ENCODE assay signal across 8 mouse cellular contexts in the genomic region with DNA sequence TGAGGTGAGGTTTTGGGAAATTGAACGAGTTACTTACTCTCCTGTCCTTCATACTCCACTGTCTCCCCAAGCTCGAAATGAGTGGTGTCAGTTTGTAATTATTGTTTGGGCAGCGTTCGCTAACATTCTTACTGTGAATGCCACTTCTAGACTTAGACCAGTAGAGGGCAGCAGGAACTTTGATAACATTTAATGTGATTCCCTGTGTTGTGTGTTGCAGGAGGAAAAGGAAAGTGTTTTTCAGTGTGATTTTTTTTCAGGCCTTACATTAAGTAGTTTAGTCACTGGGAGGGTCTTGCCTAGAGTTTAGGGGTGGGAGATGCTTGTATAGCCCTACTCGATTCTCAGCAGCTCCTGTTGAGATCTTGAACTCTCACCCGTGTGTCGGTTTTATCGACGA. TPM values are rescaled to one million over a fixed set of nuclear protein-coding genes. Genes with fewer than 3 reads are reported as not detected.
DNase-seq lines count a peak whose midpoint lies in the region; ATAC-seq and TF ChIP-seq lines count a peak whose summit lies in the region.

No protein-coding gene starts in this region.

- H3K4me1 ChIP-seq in heart, adult 2 months (ENCODE audit: control insufficient read depth, insufficient read depth, low read length), result peaks cover 2% of the 10 kb centered on the region; the same call in 1 of the 2 replicates
- peaks cover 35% of the 10 kb centered on the region for H3K4me1 ChIP-seq in heart, embryonic 11.5 days (ENCODE audit: control insufficient read depth, insufficient read depth, low read length)
- peaks cover 54% of the 10 kb centered on the region for H3K4me1 ChIP-seq in heart, embryonic 13.5 days
- peaks cover 23% of the 10 kb centered on the region for H3K4me1 ChIP-seq in limb, embryonic 13.5 days

- no peak overlapping the region for H3K4me2 ChIP-seq in heart, embryonic 11.5 days
- H3K4me2 ChIP-seq in heart, embryonic 13.5 days, result peak overlapping the region; percentile 46
- no peak overlapping the region for H3K4me2 ChIP-seq in limb, embryonic 13.5 days (replicated peaks)

- 31% methylated on average over 9 of the region's 9 CpGs for WGBS in heart, adult 2 months
- WGBS in heart, embryonic 11.5 days (ENCODE audit: insufficient replicate concordance), result 43% methylated on average over 9 of the region's 9 CpGs
- 35% methylated on average over 9 of the region's 9 CpGs for WGBS in heart, embryonic 13.5 days
- WGBS in limb, embryonic 13.5 days, result 44% methylated on average over 9 of the region's 9 CpGs

- no peak for TF ChIP-seq POLR2A in heart, adult 2 months (IDR thresholded peaks at IDR 0.05; ENCODE audit: insufficient read depth, low read depth, low read length)

- TF ChIP-seq CTCF in heart, adult 2 months (IDR thresholded peaks at IDR 0.05), result peak; percentile 85

- H3K9ac ChIP-seq in heart, adult 2 months (ENCODE audit: low read depth, low read length), result peak overlapping the region; percentile 46
- no peak overlapping the region for H3K9ac ChIP-seq in heart, embryonic 11.5 days (ENCODE audit: low read depth, low read length)
- peak overlapping the region; percentile 74 for H3K9ac ChIP-seq in heart, embryonic 13.5 days
- H3K9ac ChIP-seq in limb, embryonic 13.5 days, result no peak overlapping the region

- no peaks in the 10 kb centered on the region for H3K27me3 ChIP-seq in heart, adult 2 months (ENCODE audit: control insufficient read depth, insufficient read depth, low read length)
- no peaks in the 10 kb centered on the region for H3K27me3 ChIP-seq in heart, embryonic 11.5 days (ENCODE audit: control insufficient read depth, insufficient read depth, low read length)
- H3K27me3 ChIP-seq in heart, embryonic 13.5 days (replicated peaks), result no peaks in the 10 kb centered on the region
- no peaks in the 10 kb centered on the region for H3K27me3 ChIP-seq in limb, embryonic 13.5 days

- peak overlapping the region; percentile 20; the same call in 1 of the 2 replicates for H3K27ac ChIP-seq in heart, adult 2 months
- H3K27ac ChIP-seq in heart, embryonic 11.5 days (ENCODE audit: low read depth, low read length), result no peak overlapping the region
- peak overlapping the region; percentile 97 for H3K27ac ChIP-seq in heart, embryonic 13.5 days (replicated peaks)
- no peak overlapping the region for H3K27ac ChIP-seq in limb, embryonic 13.5 days

- H3K36me3 ChIP-seq in heart, adult 2 months (ENCODE audit: control insufficient read depth, insufficient read depth, low read length), result no peaks in the 10 kb centered on the region
- H3K36me3 ChIP-seq in heart, embryonic 11.5 days (ENCODE audit: control insufficient read depth, insufficient read depth, low read length), result no peaks in the 10 kb centered on the region
- no peaks in the 10 kb centered on the region for H3K36me3 ChIP-seq in heart, embryonic 13.5 days
- H3K36me3 ChIP-seq in limb, embryonic 13.5 days, result no peaks in the 10 kb centered on the region

- H3K4me3 ChIP-seq in heart, adult 2 months, result no peak overlapping the region
- H3K4me3 ChIP-seq in heart, embryonic 11.5 days (ENCODE audit: low read depth, low read length), result no peak overlapping the region
- no peak overlapping the region for H3K4me3 ChIP-seq in heart, embryonic 13.5 days
- H3K4me3 ChIP-seq in limb, embryonic 13.5 days, result no peak overlapping the region

- ATAC-seq in heart, embryonic 11.5 days (replicated peaks; ENCODE audit: insufficient number of reproducible peaks, low FRiP score, low TSS enrichment), result no peak
- ATAC-seq in heart, embryonic 13.5 days (ENCODE audit: extremely low read depth, insufficient number of reproducible peaks, low FRiP score, low TSS enrichment), result no peak
- 0 out of 2 replicates have a peak, but pooled peaks have one; percentile 20 for ATAC-seq in limb, embryonic 13.5 days (ENCODE audit: low FRiP score, low read depth)
- peak; percentile 47; the same call in 1 of the 2 replicates for ATAC-seq in neutrophil, adult 5-6 weeks (ENCODE audit: extremely low read depth, insufficient number of reproducible peaks, low FRiP score, poor library complexity, severe bottlenecking)

- no peak for TF ChIP-seq EP300 in heart, adult 2 months (IDR thresholded peaks at IDR 0.05; ENCODE audit: insufficient read depth, low read depth, low read length)

- no peaks in the 10 kb centered on the region for H3K79me2 ChIP-seq in heart, adult 2 months (replicated peaks; ENCODE audit: control insufficient read depth, insufficient read depth, low read length)

- no peak for DNase-seq in heart, adult 2 months
- DNase-seq in B cell, adult 2 months, result peak; percentile 26
- DNase-seq in brain, adult 2 months (ENCODE audit: low read depth, low spot score), result peak; percentile 66
- DNase-seq in gastrocnemius, postnatal 25 days, result no peak

- intact Hi-C loops in heart, adult 2 months (cut with DNase I), result loop anchor here (1.0 to 5.0 kb wide), 4 partner anchors 59 to 331 kb away; no protein-coding TSS in a partner anchor

- no peaks in the 10 kb centered on the region for H3K9me3 ChIP-seq in heart, embryonic 11.5 days (replicated peaks; ENCODE audit: control insufficient read depth, low read length)
- H3K9me3 ChIP-seq in heart, embryonic 13.5 days, result no peaks in the 10 kb centered on the region
- no peaks in the 10 kb centered on the region for H3K9me3 ChIP-seq in limb, embryonic 13.5 days

RNA-seq across cellular contexts. Expression of gene Art4, which starts 3.5 kb away (rescaled TPM):
- total RNA-seq in heart, adult 2 months (2021), result 10 to 100 TPM; 16.3 to 19.6 TPM
- polyA plus RNA-seq in heart, adult 2 months (2012; rRNA removed), result 12.8 and 19.9 TPM in 2 replicates
- 13.2 and 15.1 TPM in 2 replicates for polyA plus RNA-seq in heart, embryonic 11.5 days (2014; fragmentation: Nextera tagmentation; extraction: Ambion mirVana)
- polyA plus RNA-seq in heart, embryonic 13.5 days (2015; fragmentation: Nextera tagmentation; extraction: Ambion mirVana), result 13.3 and 15.6 TPM in 2 replicates
- 2.3 and 3.1 TPM in 2 replicates for polyA plus RNA-seq in limb, embryonic 13.5 days (2015; fragmentation: Nextera tagmentation; extraction: Ambion mirVana)
- 1.9 and 2.8 TPM in 2 replicates for total RNA-seq in neutrophil, adult 5-6 weeks (2017)
- total RNA-seq in gastrocnemius, postnatal 25 days (2021), result under 1 TPM; 0.18 to 0.54 TPM

RNA-seq across cellular contexts. Expression of gene Mgp, which starts 14.6 kb away (rescaled TPM):
- total RNA-seq in heart, adult 2 months (2021), result 100 to 1,000 TPM; 409 to 433 TPM
- 1,071 and 1,296 TPM in 2 replicates for polyA plus RNA-seq in heart, adult 2 months (2012; rRNA removed)
- polyA plus RNA-seq in heart, embryonic 11.5 days (2014; fragmentation: Nextera tagmentation; extraction: Ambion mirVana), result 73.6 and 75.1 TPM in 2 replicates
- polyA plus RNA-seq in heart, embryonic 13.5 days (2015; fragmentation: Nextera tagmentation; extraction: Ambion mirVana), result 290 and 310 TPM in 2 replicates
- 180 and 183 TPM in 2 replicates for polyA plus RNA-seq in limb, embryonic 13.5 days (2015; fragmentation: Nextera tagmentation; extraction: Ambion mirVana)
- not detected in 2 replicates for total RNA-seq in neutrophil, adult 5-6 weeks (2017)
- total RNA-seq in gastrocnemius, postnatal 25 days (2021), result 100 to 1,000 TPM; 102 to 127 TPM

RNA-seq across cellular contexts. Expression of gene Smco3, which starts 25.8 kb away (rescaled TPM):
- total RNA-seq in heart, adult 2 months (2021), result not detected
- polyA plus RNA-seq in heart, adult 2 months (2012; rRNA removed), result 0.04 TPM in 1 of 2 replicates, not detected in the other
- polyA plus RNA-seq in heart, embryonic 11.5 days (2014; fragmentation: Nextera tagmentation; extraction: Ambion mirVana), result not detected in 2 replicates
- polyA plus RNA-seq in heart, embryonic 13.5 days (2015; fragmentation: Nextera tagmentation; extraction: Ambion mirVana), result 0.20 TPM in 1 of 2 replicates, not detected in the other
- polyA plus RNA-seq in limb, embryonic 13.5 days (2015; fragmentation: Nextera tagmentation; extraction: Ambion mirVana), result 1.2 and 1.7 TPM in 2 replicates
- total RNA-seq in neutrophil, adult 5-6 weeks (2017), result 0.35 TPM in 1 of 2 replicates, not detected in the other
- under 1 TPM; 0.24 to 0.26 TPM for total RNA-seq in gastrocnemius, postnatal 25 days (2021)

RNA-seq across cellular contexts. Expression of gene Wbp11, which starts 33.0 kb away (rescaled TPM):
- 10 to 100 TPM; 67.6 to 68.1 TPM for total RNA-seq in heart, adult 2 months (2021)
- polyA plus RNA-seq in heart, adult 2 months (2012; rRNA removed), result 28.7 and 28.9 TPM in 2 replicates
- 93.5 and 107 TPM in 2 replicates for polyA plus RNA-seq in heart, embryonic 11.5 days (2014; fragmentation: Nextera tagmentation; extraction: Ambion mirVana)
- 70.6 and 71.1 TPM in 2 replicates for polyA plus RNA-seq in heart, embryonic 13.5 days (2015; fragmentation: Nextera tagmentation; extraction: Ambion mirVana)
- 110 and 114 TPM in 2 replicates for polyA plus RNA-seq in limb, embryonic 13.5 days (2015; fragmentation: Nextera tagmentation; extraction: Ambion mirVana)
- 90.1 and 103 TPM in 2 replicates for total RNA-seq in neutrophil, adult 5-6 weeks (2017)
- total RNA-seq in gastrocnemius, postnatal 25 days (2021), result 10 to 100 TPM; 48.1 to 49.0 TPM

RNA-seq across cellular contexts. Expression of gene BC049715, which starts 33.6 kb away (rescaled TPM):
- total RNA-seq in heart, adult 2 months (2021), result 1 to 10 TPM in 1 of 2 experiments, under 1 TPM in 1; 0.44 to 1.8 TPM
- polyA plus RNA-seq in heart, adult 2 months (2012; rRNA removed), result 0.59 and 0.61 TPM in 2 replicates
- 1.6 and 2.1 TPM in 2 replicates for polyA plus RNA-seq in heart, embryonic 11.5 days (2014; fragmentation: Nextera tagmentation; extraction: Ambion mirVana)
- polyA plus RNA-seq in heart, embryonic 13.5 days (2015; fragmentation: Nextera tagmentation; extraction: Ambion mirVana), result 1.2 and 1.9 TPM in 2 replicates
- polyA plus RNA-seq in limb, embryonic 13.5 days (2015; fragmentation: Nextera tagmentation; extraction: Ambion mirVana), result 1.8 and 2.2 TPM in 2 replicates
- total RNA-seq in neutrophil, adult 5-6 weeks (2017), result 4.2 and 6.3 TPM in 2 replicates
- total RNA-seq in gastrocnemius, postnatal 25 days (2021), result not detected

Comparison
In these comparisons a context has a peak if more than half of its experiments do, and no peak if none do; other contexts are left out.
1. H3K27ac ChIP-seq: peak in heart, adult 2 months (single experiment) and heart, embryonic 13.5 days (single experiment); none in heart, embryonic 11.5 days (single experiment) and limb, embryonic 13.5 days (single experiment).
2. H3K9ac ChIP-seq: peak in heart, adult 2 months (single experiment) and heart, embryonic 13.5 days (single experiment); none in heart, embryonic 11.5 days (single experiment) and limb, embryonic 13.5 days (single experiment).
3. DNase-seq: peak in B cell, adult 2 months (2 of 2) and brain, adult 2 months (single experiment); none in heart, adult 2 months (0 of 2) and gastrocnemius, postnatal 25 days (single experiment).
4. ATAC-seq: peak in limb, embryonic 13.5 days (single experiment) and neutrophil, adult 5-6 weeks (single experiment); none in heart, embryonic 11.5 days (single experiment) and heart, embryonic 13.5 days (single experiment).